In genomic region chr11:69367616-69368355, GRCm38 (mm10) we compare ENCODE assay signal across 8 mouse cellular contexts. TPM values are rescaled to one million over a fixed set of nuclear protein-coding genes. Genes with fewer than 3 reads are reported as not detected.
A peak's percentile ranks its signal among the peaks of the same experiment; 100 is the strongest.
DNase-seq lines count a peak whose midpoint lies in the region; ATAC-seq and TF ChIP-seq lines count a peak whose summit lies in the region.

No protein-coding gene starts in this region.

- no peaks in the 10 kb centered on the region for H3K9me3 ChIP-seq in E14TG2a.4 (ENCODE audit: low read length)
- no peaks in the 10 kb centered on the region for H3K9me3 ChIP-seq in hindbrain, embryonic 13.5 days
- H3K9me3 ChIP-seq in liver, embryonic 14.5 days (ENCODE audit: control insufficient read depth, low read length): no peaks in the 10 kb centered on the region
- H3K9me3 ChIP-seq in neural tube, embryonic 14.5 days (ENCODE audit: control insufficient read depth, low read length): no peaks in the 10 kb centered on the region

- H3K4me1 ChIP-seq in E14TG2a.4 (replicated peaks; ENCODE audit: low read depth, low read length): peaks cover 65% of the 10 kb centered on the region
- peaks cover 20% of the 10 kb centered on the region for H3K4me1 ChIP-seq in embryonic fibroblast, embryonic 13.5 days (ENCODE audit: control insufficient read depth, insufficient read depth, low read length)
- peaks cover 66% of the 10 kb centered on the region for H3K4me1 ChIP-seq in hindbrain, embryonic 13.5 days (replicated peaks)
- H3K4me1 ChIP-seq in liver, embryonic 14.5 days (replicated peaks; ENCODE audit: control insufficient read depth in 2 of 2, insufficient read depth in 2 of 2, low read length in 1 of 2): peaks cover 39 to 41% of the 10 kb centered on the region in 2 experiments
- peaks cover 56% of the 10 kb centered on the region for H3K4me1 ChIP-seq in neural tube, embryonic 14.5 days (ENCODE audit: control insufficient read depth, insufficient read depth, low read length)

- peak overlapping the region; percentile 94 for H3K4me2 ChIP-seq in hindbrain, embryonic 13.5 days
- peak overlapping the region; percentile 89 for H3K4me2 ChIP-seq in liver, embryonic 14.5 days (ENCODE audit: low read depth)
- peak overlapping the region; percentile 98 for H3K4me2 ChIP-seq in neural tube, embryonic 14.5 days (ENCODE audit: low read depth, low read length)

- peak overlapping the region; percentile 100 for H3K9ac ChIP-seq in hindbrain, embryonic 13.5 days
- H3K9ac ChIP-seq in liver, embryonic 14.5 days (replicated peaks): peak overlapping the region; percentile 85
- H3K9ac ChIP-seq in neural tube, embryonic 14.5 days (replicated peaks; ENCODE audit: low read depth, low read length): peak overlapping the region; percentile 100

- H3K27me3 ChIP-seq in E14TG2a.4 (ENCODE audit: insufficient read depth, low read length): peaks cover 74% of the 10 kb centered on the region
- no peaks in the 10 kb centered on the region for H3K27me3 ChIP-seq in hindbrain, embryonic 13.5 days
- H3K27me3 ChIP-seq in liver, embryonic 14.5 days (ENCODE audit: control insufficient read depth, insufficient read depth, low read length): peaks cover 35% of the 10 kb centered on the region
- H3K27me3 ChIP-seq in neural tube, embryonic 14.5 days (ENCODE audit: control insufficient read depth, insufficient read depth, low read length): no peaks in the 10 kb centered on the region

- no peak for ATAC-seq in frontal cortex, adult (ENCODE audit: low TSS enrichment)
- ATAC-seq in hindbrain, embryonic 13.5 days (ENCODE audit: low FRiP score): no peak; the same call in 1 of the 2 replicates
- ATAC-seq in liver, embryonic 14.5 days (ENCODE audit: insufficient read depth): no peak
- ATAC-seq in neural tube, embryonic 14.5 days (ENCODE audit: low read depth): no peak
- no peak for ATAC-seq in inflammation-experienced regulatory T-cells, adult 6 months

- peak overlapping the region; percentile 81 for H3K4me3 ChIP-seq in E14TG2a.4 (replicated peaks; ENCODE audit: low read length)
- H3K4me3 ChIP-seq in embryonic fibroblast, embryonic 13.5 days (ENCODE audit: insufficient read depth, low read length): peak overlapping the region; percentile 46
- H3K4me3 ChIP-seq in hindbrain, embryonic 13.5 days: peak overlapping the region; percentile 96
- peak overlapping the region; percentile 73 to 77 for H3K4me3 ChIP-seq in liver, embryonic 14.5 days (ENCODE audit: insufficient read depth in 1 of 2, low read depth in 2 of 2, low read length in 2 of 2)
- peak overlapping the region; percentile 85 for H3K4me3 ChIP-seq in neural tube, embryonic 14.5 days (ENCODE audit: low read depth, low read length)

- TF ChIP-seq POLR2A in embryonic fibroblast, embryonic 13.5 days (IDR thresholded peaks at IDR 0.05; ENCODE audit: low read depth, low read length): no peak; the same call in 1 of the 2 replicates

- DNase-seq in frontal cortex, adult 2 months (ENCODE audit: extremely low spot score in 1 of 2, low spot score in 1 of 2): peak; percentile 15 to 30
- DNase-seq in liver, embryonic 14.5 days (ENCODE audit: low read depth in 3 of 3, low spot score in 3 of 3): no peak

- no peaks in the 10 kb centered on the region for H3K36me3 ChIP-seq in E14TG2a.4 (ENCODE audit: insufficient read depth, low read length)
- peaks cover 18% of the 10 kb centered on the region for H3K36me3 ChIP-seq in hindbrain, embryonic 13.5 days
- H3K36me3 ChIP-seq in liver, embryonic 14.5 days (replicated peaks; ENCODE audit: control insufficient read depth, insufficient read depth, low read depth): no peaks in the 10 kb centered on the region
- H3K36me3 ChIP-seq in neural tube, embryonic 14.5 days (ENCODE audit: control insufficient read depth, insufficient read depth, low read length): peaks cover 8% of the 10 kb centered on the region; the same call in 1 of the 2 replicates

- H3K27ac ChIP-seq in embryonic fibroblast, embryonic 13.5 days (ENCODE audit: insufficient read depth, low read length): peak overlapping the region; percentile 99
- H3K27ac ChIP-seq in hindbrain, embryonic 13.5 days: peak overlapping the region; percentile 100
- H3K27ac ChIP-seq in liver, embryonic 14.5 days: no peak overlapping the region; the same call in 1 of the 2 replicates
- H3K27ac ChIP-seq in neural tube, embryonic 14.5 days (ENCODE audit: low read depth, low read length): peak overlapping the region; percentile 100

- WGBS in hindbrain, embryonic 13.5 days: under 1% methylated on average over 22 of the region's 22 CpGs
- 2% methylated on average over 22 of the region's 22 CpGs for WGBS in liver, embryonic 14.5 days (ENCODE audit: insufficient replicate concordance)
- WGBS in neural tube, embryonic 14.5 days: under 1% methylated on average over 22 of the region's 22 CpGs

- no peak for TF ChIP-seq EP300 in liver, embryonic 14.5 days (IDR thresholded peaks at IDR 0.05; ENCODE audit: low read depth)

- no peak for TF ChIP-seq CTCF in E14TG2a.4 (conservative IDR thresholded peaks at IDR 0.05; ENCODE audit: low read length)
- no peak for TF ChIP-seq CTCF in embryonic fibroblast, embryonic 13.5 days (IDR thresholded peaks at IDR 0.05; ENCODE audit: borderline replicate concordance, insufficient read depth, low read length)
- no peak for TF ChIP-seq CTCF in liver, embryonic 14.5 days (IDR thresholded peaks at IDR 0.05; ENCODE audit: low read depth)

RNA-seq across cellular contexts. Expression of gene Chd3, which starts 1.4 kb away (rescaled TPM):
- 374 and 399 TPM in 2 replicates for polyA plus RNA-seq in frontal cortex, adult 2 months (2012; rRNA removed)
- polyA plus RNA-seq in embryonic fibroblast, embryonic 13.5 days (2011; ENCODE audit: insufficient read length, low read depth, missing spikeins): 175 and 199 TPM in 2 replicates
- 92.4 and 93.5 TPM in 2 replicates for polyA plus RNA-seq in hindbrain, embryonic 13.5 days (2015; fragmentation: Nextera tagmentation; extraction: Ambion mirVana)
- polyA plus RNA-seq in liver, embryonic 14.5 days (2012; rRNA removed): 13.7 and 14.3 TPM in 2 replicates
- polyA plus RNA-seq in liver, embryonic 14.5 days (2014; fragmentation: Nextera tagmentation; extraction: Ambion mirVana): 1.9 and 2.4 TPM in 2 replicates
- polyA plus RNA-seq in neural tube, embryonic 14.5 days (2014; fragmentation: Nextera tagmentation; extraction: Ambion mirVana): 86.0 and 89.6 TPM in 2 replicates
- 10 to 100 TPM; 30.0 to 68.3 (median 60.9) TPM for polyA plus RNA-seq in inflammation-experienced regulatory T-cells, adult 6 months (2017; shearing (Covaris generic))

RNA-seq across cellular contexts. Expression of gene Naa38, which starts 27.5 kb away (rescaled TPM):
- polyA plus RNA-seq in frontal cortex, adult 2 months (2012; rRNA removed): 179 and 182 TPM in 2 replicates
- polyA plus RNA-seq in embryonic fibroblast, embryonic 13.5 days (2011; ENCODE audit: insufficient read length, low read depth, missing spikeins): 75.6 and 81.1 TPM in 2 replicates
- 103 and 105 TPM in 2 replicates for polyA plus RNA-seq in hindbrain, embryonic 13.5 days (2015; fragmentation: Nextera tagmentation; extraction: Ambion mirVana)
- 70.9 and 76.9 TPM in 2 replicates for polyA plus RNA-seq in liver, embryonic 14.5 days (2012; rRNA removed)
- polyA plus RNA-seq in liver, embryonic 14.5 days (2014; fragmentation: Nextera tagmentation; extraction: Ambion mirVana): 120 and 127 TPM in 2 replicates
- 112 and 132 TPM in 2 replicates for polyA plus RNA-seq in neural tube, embryonic 14.5 days (2014; fragmentation: Nextera tagmentation; extraction: Ambion mirVana)
- 100 to 1,000 TPM; 108 to 130 (median 112) TPM for polyA plus RNA-seq in inflammation-experienced regulatory T-cells, adult 6 months (2017; shearing (Covaris generic))

RNA-seq across cellular contexts. Expression of gene Rnf227, which starts 27.5 kb away (rescaled TPM):
- polyA plus RNA-seq in frontal cortex, adult 2 months (2012; rRNA removed): 130 and 138 TPM in 2 replicates
- 1.7 and 4.4 TPM in 2 replicates for polyA plus RNA-seq in embryonic fibroblast, embryonic 13.5 days (2011; ENCODE audit: insufficient read length, low read depth, missing spikeins)
- 163 and 166 TPM in 2 replicates for polyA plus RNA-seq in hindbrain, embryonic 13.5 days (2015; fragmentation: Nextera tagmentation; extraction: Ambion mirVana)
- 0.30 and 0.74 TPM in 2 replicates for polyA plus RNA-seq in liver, embryonic 14.5 days (2012; rRNA removed)
- 0.59 and 0.66 TPM in 2 replicates for polyA plus RNA-seq in liver, embryonic 14.5 days (2014; fragmentation: Nextera tagmentation; extraction: Ambion mirVana)
- 213 and 260 TPM in 2 replicates for polyA plus RNA-seq in neural tube, embryonic 14.5 days (2014; fragmentation: Nextera tagmentation; extraction: Ambion mirVana)
- polyA plus RNA-seq in inflammation-experienced regulatory T-cells, adult 6 months (2017; shearing (Covaris generic)): 1 to 10 TPM; 2.5 to 5.9 (median 4.8) TPM

RNA-seq across cellular contexts. Expression of gene Cyb5d1, which starts 27.6 kb away (rescaled TPM):
- 34.2 and 35.7 TPM in 2 replicates for polyA plus RNA-seq in frontal cortex, adult 2 months (2012; rRNA removed)
- 51.0 and 51.7 TPM in 2 replicates for polyA plus RNA-seq in embryonic fibroblast, embryonic 13.5 days (2011; ENCODE audit: insufficient read length, low read depth, missing spikeins)
- 34.9 and 35.5 TPM in 2 replicates for polyA plus RNA-seq in hindbrain, embryonic 13.5 days (2015; fragmentation: Nextera tagmentation; extraction: Ambion mirVana)
- 4.8 and 8.3 TPM in 2 replicates for polyA plus RNA-seq in liver, embryonic 14.5 days (2012; rRNA removed)
- 6.2 and 7.3 TPM in 2 replicates for polyA plus RNA-seq in liver, embryonic 14.5 days (2014; fragmentation: Nextera tagmentation; extraction: Ambion mirVana)
- polyA plus RNA-seq in neural tube, embryonic 14.5 days (2014; fragmentation: Nextera tagmentation; extraction: Ambion mirVana): 21.3 and 29.9 TPM in 2 replicates
- 10 to 100 TPM; 13.9 to 20.0 (median 18.4) TPM for polyA plus RNA-seq in inflammation-experienced regulatory T-cells, adult 6 months (2017; shearing (Covaris generic))

RNA-seq across cellular contexts. Expression of gene Tmem88, which starts 30.2 kb away (rescaled TPM):
- 4.1 and 4.6 TPM in 2 replicates for polyA plus RNA-seq in frontal cortex, adult 2 months (2012; rRNA removed)
- 9.1 and 10.3 TPM in 2 replicates for polyA plus RNA-seq in embryonic fibroblast, embryonic 13.5 days (2011; ENCODE audit: insufficient read length, low read depth, missing spikeins)
- 7.1 and 8.7 TPM in 2 replicates for polyA plus RNA-seq in hindbrain, embryonic 13.5 days (2015; fragmentation: Nextera tagmentation; extraction: Ambion mirVana)
- 3.7 and 5.3 TPM in 2 replicates for polyA plus RNA-seq in liver, embryonic 14.5 days (2012; rRNA removed)
- 4.6 TPM in 2 replicates for polyA plus RNA-seq in liver, embryonic 14.5 days (2014; fragmentation: Nextera tagmentation; extraction: Ambion mirVana)
- 2.3 and 5.3 TPM in 2 replicates for polyA plus RNA-seq in neural tube, embryonic 14.5 days (2014; fragmentation: Nextera tagmentation; extraction: Ambion mirVana)
- polyA plus RNA-seq in inflammation-experienced regulatory T-cells, adult 6 months (2017; shearing (Covaris generic)): 1 to 10 TPM in 1 of 3 experiments, under 1 TPM in 2; 0.40 to 1.0 (median 0.74) TPM

Comparison
In these comparisons a context has a peak if more than half of its experiments do, and no peak if none do; other contexts are left out.
1. DNase-seq: peak in frontal cortex, adult 2 months (2 of 2); none in liver, embryonic 14.5 days (0 of 3).
2. H3K4me3 ChIP-seq: peak in every context shown above with its lines; median percentile 96 in hindbrain, embryonic 13.5 days; 85 in neural tube, embryonic 14.5 days; 81 in E14TG2a.4; 75 in liver, embryonic 14.5 days; 46 in embryonic fibroblast, embryonic 13.5 days.
3. RNA of gene Rnf227, which starts 27.5 kb away (polyA plus RNA-seq): 213 to 260 TPM in neural tube, embryonic 14.5 days, 163 to 166 TPM in hindbrain, embryonic 13.5 days and 130 to 138 TPM in frontal cortex, adult 2 months; 2.5 to 5.9 TPM in inflammation-experienced regulatory T-cells, adult 6 months, 1.7 to 4.4 TPM in embryonic fibroblast, embryonic 13.5 days and 0.30 to 0.74 TPM in liver, embryonic 14.5 days; every median in the first group is over 10 times any median in the second.
4. Peak in every context shown above with its lines, with median percentiles within 50 percentile points of each other: H3K4me2 ChIP-seq and H3K9ac ChIP-seq.